Mouse (Mus musculus) testis, adult 2 months (tissue): ENCODE measurements around the gene Lcn9.

ENCODE experiments used
- CTCF ChIP-seq: fragments of 200-500 bp; IDR thresholded peaks from 2 replicates; pipeline ENCODE4 v1.5.1; 2012; ENCODE audit warnings: low read depth, mild to moderate bottlenecking, inconsistent platforms, low read length, moderate library complexity; ENCODE audit not compliant: control insufficient read depth, insufficient read depth, insufficient replicate concordance
- POLR2A ChIP-seq: fragments of 200-500 bp; IDR thresholded peaks from 2 replicates; pipeline ENCODE4 v1.6.1; 2012; ENCODE audit warnings: low read depth, mild to moderate bottlenecking, inconsistent platforms, low read length, moderate library complexity; ENCODE audit not compliant: control insufficient read depth

- peak; percentile 28; the same call in 1 of the 2 replicates for TF ChIP-seq CTCF
- no peak for TF ChIP-seq POLR2A
Observed at GRCm38 (mm10) chr2:25865412-25865811, 42.5 kb downstream of the Lcn9 start.
